Mouse (Mus musculus) MEL (cell line): ENCODE data around the gene Efna5. TPM values are rescaled to one million over a fixed set of nuclear protein-coding genes. Genes with fewer than 3 reads are reported as not detected.

Source experiments
- DNase-seq: peaks from one replicate; pipeline ENCODE4 v3.0.0; 2011; ENCODE audit warnings: low read depth, low spot score
- H3K27ac ChIP-seq: 2 replicates; pipeline ENCODE4 v1.5.1; 2012; ENCODE audit warnings: low read depth, mild to moderate bottlenecking, control low read depth, low read length, moderate library complexity; ENCODE audit not compliant: control insufficient read depth
- H3K27me3 ChIP-seq, 2 experiments: fragments of 150-350 bp in 1 of 2; sonication (generic) in 1 of 2; 2 replicates each; pipeline ENCODE4 v1.6.1; 2012; ENCODE audit warnings: low read length in 2 of 2, mild to moderate bottlenecking in 2 of 2, improper control_type of control experiment in 1 of 2, moderate library complexity in 1 of 2; ENCODE audit not compliant: insufficient read depth in 2 of 2, control insufficient read depth in 1 of 2
- H3K36me3 ChIP-seq, 2 experiments: 2 replicates each; pipeline ENCODE4 v1.6.1; 2012 to 2014; ENCODE audit warnings: low read length in 2 of 2, improper control_type of control experiment in 1 of 2, inconsistent platforms in 1 of 2, mild to moderate bottlenecking in 1 of 2; ENCODE audit not compliant: insufficient read depth in 2 of 2, control insufficient read depth in 1 of 2
- H3K4me1 ChIP-seq, 2 experiments: fragments of 150-350 bp in 1 of 2; sonication (generic) in 1 of 2; 2 replicates each; pipeline ENCODE4 v1.6.1; 2012; ENCODE audit warnings: low read length in 2 of 2, improper control_type of control experiment in 1 of 2, mild to moderate bottlenecking in 1 of 2; ENCODE audit not compliant: insufficient read depth in 2 of 2, control insufficient read depth in 1 of 2
- H3K4me3 ChIP-seq, 2 experiments: fragments of 150-350 bp in 1 of 2; sonication (generic) in 1 of 2; 2 replicates each; pipeline ENCODE4 v1.5.1; 2012; ENCODE audit warnings: low read depth in 2 of 2, low read length in 2 of 2, mild to moderate bottlenecking in 2 of 2, moderate library complexity in 2 of 2, control low read depth in 1 of 2, improper control_type of control experiment in 1 of 2; ENCODE audit not compliant: control insufficient read depth in 1 of 2, insufficient read depth in 1 of 2
- H3K79me2 ChIP-seq: 2 replicates; pipeline ENCODE4 v1.6.1; 2012; ENCODE audit warnings: mild to moderate bottlenecking, low read length, moderate library complexity; ENCODE audit not compliant: control insufficient read depth, poor library complexity, insufficient read depth
- H3K9ac ChIP-seq: 2 replicates; pipeline ENCODE4 v1.6.1; 2012; ENCODE audit warnings: low read depth, mild to moderate bottlenecking, control low read depth, low read length, moderate library complexity; ENCODE audit not compliant: control insufficient read depth, poor library complexity, severe bottlenecking
- H3K9me3 ChIP-seq: fragments of 150-350 bp; sonication (generic); replicated peaks from 2 replicates; pipeline ENCODE4 v1.6.1; 2012; ENCODE audit warnings: mild to moderate bottlenecking, low read length, improper control_type of control experiment, moderate library complexity; ENCODE audit not compliant: insufficient read depth
- CHD2 ChIP-seq: IDR thresholded peaks from 2 replicates; pipeline ENCODE4 v1.6.1; 2011; ENCODE audit warnings: low read length, improper control_type of control experiment
- E2F4 ChIP-seq: IDR thresholded peaks from 2 replicates; pipeline ENCODE4 v1.6.1; 2011; ENCODE audit warnings: low read depth, low read length, improper control_type of control experiment, borderline replicate concordance
- EP300 ChIP-seq, 2 experiments: IDR thresholded peaks; 2 replicates each; pipeline ENCODE4 v1.6.1; 2011; ENCODE audit warnings: improper control_type of control experiment in 2 of 2, low read length in 2 of 2, low read depth in 1 of 2, mild to moderate bottlenecking in 1 of 2
- MAFK ChIP-seq: IDR thresholded peaks from 2 replicates; pipeline ENCODE4 v1.6.1; 2011; ENCODE audit warnings: low read depth, mild to moderate bottlenecking, low read length, improper control_type of control experiment, borderline replicate concordance
- MAZ ChIP-seq: IDR thresholded peaks from 2 replicates; pipeline ENCODE4 v1.6.1; 2012; ENCODE audit warnings: low read depth, mild to moderate bottlenecking, inconsistent platforms, low read length, improper control_type of control experiment
- MEF2A ChIP-seq: IDR thresholded peaks from 2 replicates; pipeline ENCODE4 v1.6.1; 2014; ENCODE audit warnings: low read depth, mild to moderate bottlenecking, inconsistent platforms, low read length, improper control_type of control experiment; ENCODE audit not compliant: poor library complexity, insufficient replicate concordance, severe bottlenecking; ENCODE audit errors: extremely low read depth
- MYB ChIP-seq: IDR thresholded peaks from 2 replicates; pipeline ENCODE4 v1.6.1; 2011; ENCODE audit warnings: mild to moderate bottlenecking, low read depth, low read length, improper control_type of control experiment
- NRF1 ChIP-seq: IDR thresholded peaks from 2 replicates; pipeline ENCODE4 v1.6.1; 2014; ENCODE audit warnings: low read depth, mild to moderate bottlenecking, inconsistent platforms, low read length, improper control_type of control experiment, moderate library complexity; ENCODE audit not compliant: poor library complexity, insufficient read depth, severe bottlenecking
- POLR2AphosphoS2 ChIP-seq: IDR thresholded peaks from 2 replicates; pipeline ENCODE4 v1.6.1; 2011; ENCODE audit warnings: low read length, improper control_type of control experiment
- RCOR1 ChIP-seq: IDR thresholded peaks from 2 replicates; pipeline ENCODE4 v1.6.1; 2012; ENCODE audit warnings: low read depth, mild to moderate bottlenecking, inconsistent platforms, low read length, improper control_type of control experiment
- SIN3A ChIP-seq: IDR thresholded peaks from 2 replicates; pipeline ENCODE4 v1.6.1; 2012; ENCODE audit warnings: low read length, improper control_type of control experiment, inconsistent platforms
- TAL1 ChIP-seq: IDR thresholded peaks from 2 replicates; pipeline ENCODE4 v1.6.1; 2012; ENCODE audit warnings: mild to moderate bottlenecking, inconsistent platforms, low read length, moderate library complexity, mixed read lengths
- USF2 ChIP-seq, 2 experiments: IDR thresholded peaks; 2 replicates each; pipeline ENCODE4 v1.6.1; 2011 to 2012; ENCODE audit warnings: improper control_type of control experiment in 2 of 2, low read length in 2 of 2, borderline replicate concordance in 1 of 2, inconsistent platforms in 1 of 2, low read depth in 1 of 2, mild to moderate bottlenecking in 1 of 2; ENCODE audit not compliant: insufficient read depth in 1 of 2
- ZNF384 ChIP-seq: IDR thresholded peaks from 2 replicates; pipeline ENCODE4 v1.6.1; 2012; ENCODE audit warnings: low read depth, mild to moderate bottlenecking, inconsistent platforms, low read length, improper control_type of control experiment
- polyA plus RNA-seq, 2 experiments: library from polyadenylated mRNA; stranded (reverse) in 1 of 2; unstranded in 1 of 2; fragments of >175 nt in 1 of 2; fragments of >200 nt in 1 of 2; gene quantifications; 2 replicates each; pipeline versions ENCODE4 v1.2.1 to v1.2.4; 2012; ENCODE audit warnings: low replicate concordance in 2 of 2, low read depth in 1 of 2; ENCODE audit not compliant: insufficient read length in 2 of 2, insufficient read depth in 1 of 2, missing spikeins in 1 of 2
- total RNA-seq: library from RNA; depleted of rRNA; stranded (reverse); fragments of 300-350 nt; gene quantifications from 2 replicates; pipeline ENCODE4 v1.2.3, GENCODE M21; 2012

Efna5 gene
- total and polyA plus RNA-seq, 3 experiments = not detected

- Histone ChIP-seq H3K9ac (no peak overlapping the region), H3K4me1 (no peaks in the 10 kb centered on the region), H3K36me3 (no peaks in the 10 kb centered on the region), H3K27ac (no peak overlapping the region), H3K27me3 (no peaks in the 10 kb centered on the region), H3K4me3 (no peak overlapping the region), H3K79me2 (no peaks in the 10 kb centered on the region), H3K9me3 (no peaks in the 10 kb centered on the region)
- TF ChIP-seq RCOR1 (no peak), EP300 (IDR thresholded peaks at IDR 0.05; ENCODE audit: low read depth in 1 of 2, low read length in 2 of 2) (no peak), MYB (no peak), MAFK (peak; percentile 56; the same call in 1 of the 2 replicates), E2F4 (no peak)
- no peak for DNase-seq
These were observed 159.5 kb downstream of the Efna5 start for GRCm38 (mm10) chr17:62721595-62721994.

- Histone ChIP-seq H3K4me1 (no peaks in the 10 kb centered on the region), H3K36me3 (no peaks in the 10 kb centered on the region), H3K79me2 (no peaks in the 10 kb centered on the region), H3K4me3 (no peak overlapping the region), H3K9me3 (no peaks in the 10 kb centered on the region), H3K9ac (no peak overlapping the region)
- TF ChIP-seq MEF2A (no peak), ZNF384 (no peak)
- TF ChIP-seq, all 39 proteins: peak for 0
- no peak overlapping the region for H3K27ac ChIP-seq
- no peaks in the 10 kb centered on the region for H3K27me3 ChIP-seq
- no peak for DNase-seq
These were observed 160.2 kb downstream of the Efna5 start for GRCm38 (mm10) chr17:62720740-62721450.

GRCm38 (mm10) chr17:62717426-62718131, 163.5 kb downstream of the Efna5 start:
- no peak for DNase-seq
- Histone ChIP-seq H3K27ac (no peak overlapping the region), H3K27me3 (no peaks in the 10 kb centered on the region), H3K36me3 (no peaks in the 10 kb centered on the region), H3K4me1 (no peaks in the 10 kb centered on the region), H3K4me3 (no peak overlapping the region), H3K9ac (no peak overlapping the region), H3K79me2 (no peaks in the 10 kb centered on the region), H3K9me3 (no peaks in the 10 kb centered on the region)
- TF ChIP-seq NRF1 (no peak), MYB (no peak), TAL1 (no peak), MAFK (no peak), POLR2AphosphoS2 (no peak), CHD2 (no peak), USF2 (IDR thresholded peaks at IDR 0.05; ENCODE audit: borderline replicate concordance in 1 of 2, insufficient read depth in 1 of 2, low read depth in 1 of 2, low read length in 2 of 2) (no peak), SIN3A (no peak), E2F4 (no peak), MAZ (no peak)
